Mouse (Mus musculus) heart, embryonic 11.5 days (tissue): ENCODE measurements around the gene Cltrn. TPM values are rescaled to one million over a fixed set of nuclear protein-coding genes. Genes with fewer than 3 reads are reported as not detected.

Experiments
- ATAC-seq: fragments of 200-750 bp; cut with Nextera tagmentation; replicated peaks from 2 replicates; pipeline ENCODE4 v1.8.0; 2017; ENCODE audit warnings: moderate library complexity; ENCODE audit not compliant: insufficient number of reproducible peaks, low FRiP score, low TSS enrichment
- H3K27ac ChIP-seq: fragments of 300-500 bp; sonication (generic); 2 replicates; pipeline ENCODE4 v1.5.1; 2014; ENCODE audit warnings: mild to moderate bottlenecking, low read depth, low read length
- H3K27me3 ChIP-seq: fragments of 300-500 bp; sonication (generic); 2 replicates; pipeline ENCODE4 v1.6.1; 2014; ENCODE audit warnings: mild to moderate bottlenecking, low read length, mixed read lengths; ENCODE audit not compliant: control insufficient read depth, insufficient read depth
- H3K36me3 ChIP-seq: fragments of 300-500 bp; sonication (generic); 2 replicates; pipeline ENCODE4 v1.6.1; 2014; ENCODE audit warnings: mild to moderate bottlenecking, low read length, moderate library complexity, mixed read lengths; ENCODE audit not compliant: control insufficient read depth, insufficient read depth
- H3K4me1 ChIP-seq: fragments of 300-500 bp; sonication (generic); 2 replicates; pipeline ENCODE4 v1.6.1; 2014; ENCODE audit warnings: low read length; ENCODE audit not compliant: control insufficient read depth, insufficient read depth
- H3K4me2 ChIP-seq: fragments of 300-500 bp; sonication (generic); 2 replicates; pipeline ENCODE4 v1.6.1; 2014; ENCODE audit warnings: mild to moderate bottlenecking, moderate library complexity
- H3K4me3 ChIP-seq: fragments of 300-500 bp; sonication (generic); 2 replicates; pipeline ENCODE4 v1.5.1; 2014; ENCODE audit warnings: low read depth, low read length
- H3K9ac ChIP-seq: fragments of 300-500 bp; sonication (generic); 2 replicates; pipeline ENCODE4 v1.6.1; 2014; ENCODE audit warnings: mild to moderate bottlenecking, low read depth, low read length, moderate library complexity
- H3K9me3 ChIP-seq: fragments of 300-500 bp; sonication (generic); replicated peaks from 2 replicates; pipeline ENCODE4 v1.6.1; 2016; ENCODE audit warnings: low read length; ENCODE audit not compliant: control insufficient read depth
- WGBS: fragments of 180-500 bp; shearing (Covaris S2); extraction: QIAGEN DNeasy Blood & Tissue Kit; methylation state at CpG from one replicate; pipeline ENCODE4 v1.1.7; 2014; ENCODE audit not compliant: insufficient replicate concordance; 5-methylcytosine and 5-hydroxymethylcytosine counted together
- polyA plus RNA-seq: library from polyadenylated mRNA; unstranded; fragments of >200 nt; fragmentation: Nextera tagmentation; extraction: Ambion mirVana; gene quantifications from 2 replicates; pipeline ENCODE4 v1.2.1, GENCODE M21; 2014

The Cltrn gene
- 0.13 and 0.28 TPM in 2 replicates for polyA plus RNA-seq

GRCm38 (mm10) chrX:164088582-164088981, at the start of gene Cltrn:
Gene Cltrn (plus strand): TSS chrX:164088830.
- no peak for ATAC-seq
- WGBS, result 63% methylated on average over 4 of the region's 4 CpGs
- no peaks in the 10 kb centered on the region for H3K4me1 ChIP-seq

GRCm38 (mm10) chrX:164038882-164039281, 49.7 kb upstream of the Cltrn start:
- ATAC-seq, result no peak
- Histone ChIP-seq H3K27me3 (no peaks in the 10 kb centered on the region), H3K9ac (no peak overlapping the region), H3K36me3 (no peaks in the 10 kb centered on the region), H3K4me2 (no peak overlapping the region), H3K9me3 (no peaks in the 10 kb centered on the region), H3K4me3 (no peak overlapping the region), H3K4me1 (no peaks in the 10 kb centered on the region), H3K27ac (no peak overlapping the region)
- WGBS, result 61% methylated on average over 2 of the region's 2 CpGs

More at GRCm38 (mm10) chrX:164088582-164088981, at the start of gene Cltrn:
- Histone ChIP-seq H3K36me3 (no peaks in the 10 kb centered on the region), H3K9ac (no peak within 1 kb of the TSS), H3K4me2 (no peak within 1 kb of the TSS), H3K27ac (no peak within 1 kb of the TSS), H3K4me3 (no peak within 1 kb of the TSS), H3K9me3 (no peaks in the 10 kb centered on the region), H3K27me3 (no peaks in the 10 kb centered on the region; the same call in 1 of the 2 replicates)

GRCm38 (mm10) chrX:164042069-164042468, 46.6 kb upstream of the Cltrn start:
- no peaks in the 10 kb centered on the region for H3K36me3 ChIP-seq
- H3K9me3 ChIP-seq, result no peaks in the 10 kb centered on the region
- no peak overlapping the region for H3K9ac ChIP-seq
- no peak overlapping the region for H3K27ac ChIP-seq
- no peak overlapping the region for H3K4me3 ChIP-seq
- no peak for ATAC-seq
- H3K27me3 ChIP-seq, result no peaks in the 10 kb centered on the region
- H3K4me1 ChIP-seq, result no peaks in the 10 kb centered on the region
- H3K4me2 ChIP-seq, result no peak overlapping the region
- 61% methylated on average over 13 of the region's 13 CpGs for WGBS

GRCm38 (mm10) chrX:164046736-164047135, 41.9 kb upstream of the Cltrn start:
- no peaks in the 10 kb centered on the region for H3K27me3 ChIP-seq
- H3K27ac ChIP-seq, result no peak overlapping the region
- no peak overlapping the region for H3K4me2 ChIP-seq
- H3K9me3 ChIP-seq, result no peaks in the 10 kb centered on the region
- no peaks in the 10 kb centered on the region for H3K36me3 ChIP-seq
- WGBS, result 70% methylated on average over 2 of the region's 2 CpGs
- no peak overlapping the region for H3K4me3 ChIP-seq
- H3K9ac ChIP-seq, result no peak overlapping the region
- ATAC-seq, result no peak
- no peaks in the 10 kb centered on the region for H3K4me1 ChIP-seq

GRCm38 (mm10) chrX:164055726-164056125, 32.9 kb upstream of the Cltrn start:
- H3K4me2 ChIP-seq, result no peak overlapping the region
- H3K27ac ChIP-seq, result no peak overlapping the region
- H3K36me3 ChIP-seq, result no peaks in the 10 kb centered on the region
- H3K27me3 ChIP-seq, result no peaks in the 10 kb centered on the region
- H3K9me3 ChIP-seq, result no peaks in the 10 kb centered on the region
- WGBS, result 62% methylated on average over 4 of the region's 4 CpGs
- no peak overlapping the region for H3K4me3 ChIP-seq
- H3K4me1 ChIP-seq, result no peaks in the 10 kb centered on the region
- H3K9ac ChIP-seq, result no peak overlapping the region
- no peak for ATAC-seq

GRCm38 (mm10) chrX:164058523-164058922, 30.1 kb upstream of the Cltrn start:
- no peaks in the 10 kb centered on the region for H3K9me3 ChIP-seq
- H3K4me3 ChIP-seq, result no peak overlapping the region
- H3K27ac ChIP-seq, result no peak overlapping the region
- H3K4me1 ChIP-seq, result no peaks in the 10 kb centered on the region
- H3K36me3 ChIP-seq, result no peaks in the 10 kb centered on the region
- 72% methylated on average over 3 of the region's 3 CpGs for WGBS
- H3K9ac ChIP-seq, result no peak overlapping the region
- no peaks in the 10 kb centered on the region for H3K27me3 ChIP-seq
- no peak overlapping the region for H3K4me2 ChIP-seq
- ATAC-seq, result no peak

- H3K27ac ChIP-seq, result no peak overlapping the region
- no peaks in the 10 kb centered on the region for H3K36me3 ChIP-seq
- no peaks in the 10 kb centered on the region for H3K27me3 ChIP-seq
- H3K9me3 ChIP-seq, result no peaks in the 10 kb centered on the region
- 63% methylated on average over 4 of the region's 4 CpGs for WGBS
- no peak overlapping the region for H3K4me3 ChIP-seq
- no peak overlapping the region for H3K9ac ChIP-seq
- no peaks in the 10 kb centered on the region for H3K4me1 ChIP-seq
- H3K4me2 ChIP-seq, result no peak overlapping the region
- ATAC-seq, result no peak
These were observed 29.6 kb upstream of the Cltrn start for GRCm38 (mm10) chrX:164059070-164059469.

- WGBS, result 12% methylated on average over 2 of the region's 2 CpGs
- H3K4me3 ChIP-seq, result no peak overlapping the region
- no peaks in the 10 kb centered on the region for H3K36me3 ChIP-seq
- H3K4me1 ChIP-seq, result no peaks in the 10 kb centered on the region
- no peaks in the 10 kb centered on the region for H3K27me3 ChIP-seq
- H3K9me3 ChIP-seq, result no peaks in the 10 kb centered on the region
- H3K27ac ChIP-seq, result no peak overlapping the region
- H3K4me2 ChIP-seq, result no peak overlapping the region
- ATAC-seq, result no peak
- H3K9ac ChIP-seq, result no peak overlapping the region
These were observed 22.4 kb upstream of the Cltrn start for GRCm38 (mm10) chrX:164066185-164066584.

- no peaks in the 10 kb centered on the region for H3K9me3 ChIP-seq
- no peak overlapping the region for H3K27ac ChIP-seq
- no peak for ATAC-seq
- no peaks in the 10 kb centered on the region for H3K4me1 ChIP-seq
- no peaks in the 10 kb centered on the region for H3K27me3 ChIP-seq
- no peak overlapping the region for H3K9ac ChIP-seq
- no peak overlapping the region for H3K4me3 ChIP-seq
- no peaks in the 10 kb centered on the region for H3K36me3 ChIP-seq
- 87% methylated on average over 4 of the region's 4 CpGs for WGBS
- H3K4me2 ChIP-seq, result no peak overlapping the region
These were observed 19.7 kb upstream of the Cltrn start for GRCm38 (mm10) chrX:164068968-164069367.
